Mouse (Mus musculus) right cerebral cortex, postnatal 10 days (tissue): ENCODE measurements around the gene Nacc1.
"Not testable (repeated sequence)": the region's sequence is repeated elsewhere in the genome, so short reads cannot be mapped to it uniquely, and the experiment has no call there.

Experiments
- DNase-seq, 2 experiments: peaks; one replicate each; pipeline ENCODE4 v3.0.0; 2021; ENCODE audit warnings: low spot score in 2 of 2

Nacc1 gene

DNA sequence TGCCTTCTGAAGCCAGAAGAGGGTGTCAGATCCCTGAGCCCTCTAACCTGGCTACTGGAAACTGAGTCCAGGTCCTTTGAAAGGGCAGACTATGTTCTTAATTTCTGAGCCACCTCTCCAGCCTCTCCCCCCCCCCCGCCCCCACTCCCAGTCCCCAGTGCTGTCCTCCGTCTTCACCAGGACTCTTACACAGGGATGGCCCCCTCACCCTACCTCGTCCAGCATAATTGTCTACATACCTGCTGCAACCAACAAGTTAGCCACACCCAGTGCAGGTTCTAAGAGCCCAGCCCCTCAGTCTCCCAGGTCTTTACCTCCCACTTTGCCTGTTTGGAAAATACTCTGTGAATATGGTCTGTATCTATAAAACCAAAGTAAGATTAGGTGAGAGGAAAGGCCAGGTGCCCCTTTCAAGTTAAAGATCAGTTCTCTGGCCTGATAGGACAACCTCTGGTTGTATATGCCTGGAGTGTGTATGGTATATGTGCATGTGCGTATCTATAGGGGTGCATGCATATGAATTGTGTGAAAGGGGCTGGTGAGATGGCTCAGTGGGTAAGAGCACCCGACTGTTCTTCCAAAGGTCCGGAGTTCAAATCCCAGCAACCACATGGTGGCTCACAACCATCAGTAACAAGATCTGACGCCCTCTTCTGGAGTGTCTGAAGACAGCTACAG is 46.9 kb downstream of the Nacc1 start:
- no peak for DNase-seq

DNA sequence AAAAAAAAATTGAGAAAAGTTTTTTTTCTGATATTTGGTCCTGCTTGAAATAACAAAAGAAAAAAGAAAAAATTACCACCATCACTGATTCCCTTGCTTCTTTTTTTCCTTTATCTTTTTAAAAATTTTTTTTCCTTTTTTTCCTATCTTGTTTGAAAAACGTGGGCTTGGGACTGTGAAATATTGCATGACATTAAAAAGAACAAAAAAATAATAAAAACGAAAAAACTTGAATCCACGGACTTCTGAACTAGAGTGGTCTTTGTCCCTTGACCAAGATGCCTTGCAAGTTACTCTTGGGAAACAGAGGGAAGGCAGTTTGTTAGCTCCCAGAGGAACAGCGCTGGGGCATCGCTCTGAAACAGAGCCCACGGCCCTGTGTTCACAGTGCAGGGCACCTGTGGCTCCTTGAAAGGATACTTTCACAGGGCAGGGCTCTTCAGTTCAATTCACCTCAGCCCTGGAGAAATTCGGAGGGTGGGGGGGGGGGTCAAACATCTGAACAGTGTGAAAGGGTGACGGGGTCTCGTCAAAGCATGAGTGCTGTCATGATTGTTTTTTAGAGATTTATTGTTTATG is 47.6 kb downstream of the Nacc1 start:
- DNase-seq, result no peak

DNA sequence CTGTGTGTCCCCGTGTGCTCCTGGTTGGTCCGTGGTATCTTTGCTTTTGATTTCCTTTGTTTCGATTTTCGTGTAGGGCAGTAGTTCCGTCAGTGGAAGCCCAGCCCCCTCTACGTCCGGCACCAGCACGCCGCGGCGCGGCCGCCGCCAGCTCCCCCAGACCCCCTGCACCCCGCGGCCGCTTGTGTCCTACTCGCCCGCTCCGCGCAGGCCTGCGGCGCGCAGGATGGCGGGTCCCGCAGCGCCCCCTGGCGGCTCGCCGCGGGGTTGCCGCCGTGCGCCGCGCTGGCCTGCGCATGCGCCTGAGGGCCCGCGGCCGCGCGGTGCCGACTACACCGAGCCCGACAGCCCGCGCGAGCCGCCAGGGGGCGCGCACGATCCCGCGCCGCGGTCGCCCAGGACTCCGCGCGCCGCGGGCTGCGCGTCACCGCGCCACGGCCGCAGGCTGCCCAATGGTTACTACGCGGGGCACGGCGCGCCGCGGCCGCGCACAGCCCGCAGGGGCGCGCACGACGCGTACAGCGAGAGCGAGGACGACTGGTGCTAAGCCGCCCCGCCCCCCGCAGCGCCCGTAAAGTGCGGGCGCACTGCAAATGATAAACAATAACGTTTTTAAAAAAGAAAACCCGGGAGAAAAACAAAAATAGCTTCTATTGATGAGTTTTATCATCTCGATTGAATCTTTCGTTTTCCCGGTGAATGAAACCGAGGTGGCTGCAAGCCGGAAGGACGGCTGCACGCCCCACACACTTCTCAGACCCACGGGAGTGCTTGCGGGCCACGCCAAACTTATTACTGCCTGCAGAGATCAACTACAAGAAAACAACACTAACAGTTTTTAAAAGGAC is 48.3 kb downstream of the Nacc1 start:
- DNase-seq, result peak; percentile 94 to 95

DNA sequence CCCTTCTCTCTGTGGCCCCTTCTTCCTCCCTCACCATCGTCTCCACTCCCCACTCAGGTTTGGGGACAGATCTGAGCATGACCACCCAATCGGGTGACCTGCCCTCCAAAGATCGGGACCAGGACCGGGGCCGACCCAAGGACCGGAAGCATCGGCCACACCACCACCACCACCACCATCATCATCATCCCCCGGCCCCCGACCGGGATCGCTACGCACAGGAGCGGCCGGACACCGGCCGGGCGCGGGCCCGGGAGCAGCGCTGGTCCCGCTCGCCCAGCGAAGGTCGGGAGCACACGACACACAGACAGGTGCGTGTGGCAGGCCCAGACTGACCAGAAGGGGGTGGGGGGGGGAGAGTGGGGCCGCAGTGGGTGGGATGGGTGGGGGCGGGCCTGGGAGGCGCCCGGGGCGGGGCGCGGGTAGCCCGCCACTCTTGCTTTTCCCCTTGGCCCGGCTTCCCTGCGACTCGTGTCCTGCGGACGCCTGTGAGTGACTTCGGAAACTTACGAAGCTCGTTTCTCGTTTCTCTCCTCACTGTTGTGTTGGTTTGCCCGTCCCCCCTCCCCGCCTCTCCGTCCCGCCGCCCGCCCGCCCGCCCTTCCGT is 49.0 kb downstream of the Nacc1 start:
- DNase-seq, result no peak

DNA sequence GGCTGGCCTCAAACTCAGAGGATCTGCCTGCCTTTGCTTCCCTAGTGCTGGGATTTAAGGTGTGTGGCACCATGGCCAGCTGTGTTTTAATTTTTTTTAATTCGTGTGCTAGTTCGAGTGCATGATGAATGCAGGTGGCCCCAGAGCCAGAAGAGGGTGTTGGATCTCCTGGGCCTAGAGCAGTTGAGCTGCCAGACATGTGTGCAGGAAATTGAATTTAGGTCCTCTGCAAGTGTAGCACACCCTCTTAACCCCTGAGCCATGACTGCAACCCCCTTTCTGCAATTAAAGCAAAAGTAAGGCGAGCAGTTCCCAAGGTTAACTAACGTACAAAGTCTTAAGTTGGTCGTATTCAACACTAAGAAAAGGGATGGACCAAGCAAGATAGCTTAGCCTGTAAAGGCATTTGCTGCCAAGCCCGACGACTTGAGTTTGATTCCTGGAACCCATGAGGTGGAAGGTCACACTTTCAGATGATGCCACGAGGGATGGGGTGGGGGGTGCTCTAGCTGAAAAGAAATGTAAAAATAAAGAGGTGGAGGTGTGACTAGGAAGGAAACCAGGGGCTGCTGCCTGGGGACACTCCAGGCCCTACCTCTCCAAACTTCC is 49.6 kb downstream of the Nacc1 start:
- no peak for DNase-seq

DNA sequence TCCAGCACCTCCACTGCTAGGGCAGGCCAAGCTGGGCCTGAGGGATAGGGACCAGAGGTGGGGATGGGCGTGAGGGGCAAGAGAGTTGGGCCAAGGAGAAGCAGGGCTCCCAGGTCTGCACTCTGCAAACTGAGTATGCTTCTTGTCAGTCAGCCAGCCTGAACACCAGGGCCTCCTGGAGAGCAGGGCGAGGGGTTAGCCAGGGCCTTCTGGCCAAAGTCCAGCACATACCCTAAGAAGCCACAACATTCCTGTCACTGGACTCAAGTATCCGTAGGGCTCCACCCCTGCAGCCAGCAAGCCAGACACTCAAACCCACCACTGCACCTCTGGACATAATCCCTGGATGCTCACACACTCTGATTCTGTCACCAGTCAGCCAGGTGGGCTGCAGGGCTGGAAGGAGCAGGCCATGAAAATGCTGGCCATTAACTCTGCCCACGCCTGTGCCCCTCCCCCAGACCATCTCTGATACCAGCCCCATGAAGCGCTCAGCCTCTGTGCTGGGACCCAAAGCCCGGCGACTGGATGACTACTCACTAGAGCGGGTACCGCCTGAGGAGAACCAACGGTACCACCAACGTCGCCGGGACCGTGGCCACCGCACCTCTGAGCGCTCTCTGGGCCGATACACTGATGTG is 51.5 kb downstream of the Nacc1 start:
- no peak for DNase-seq

DNA sequence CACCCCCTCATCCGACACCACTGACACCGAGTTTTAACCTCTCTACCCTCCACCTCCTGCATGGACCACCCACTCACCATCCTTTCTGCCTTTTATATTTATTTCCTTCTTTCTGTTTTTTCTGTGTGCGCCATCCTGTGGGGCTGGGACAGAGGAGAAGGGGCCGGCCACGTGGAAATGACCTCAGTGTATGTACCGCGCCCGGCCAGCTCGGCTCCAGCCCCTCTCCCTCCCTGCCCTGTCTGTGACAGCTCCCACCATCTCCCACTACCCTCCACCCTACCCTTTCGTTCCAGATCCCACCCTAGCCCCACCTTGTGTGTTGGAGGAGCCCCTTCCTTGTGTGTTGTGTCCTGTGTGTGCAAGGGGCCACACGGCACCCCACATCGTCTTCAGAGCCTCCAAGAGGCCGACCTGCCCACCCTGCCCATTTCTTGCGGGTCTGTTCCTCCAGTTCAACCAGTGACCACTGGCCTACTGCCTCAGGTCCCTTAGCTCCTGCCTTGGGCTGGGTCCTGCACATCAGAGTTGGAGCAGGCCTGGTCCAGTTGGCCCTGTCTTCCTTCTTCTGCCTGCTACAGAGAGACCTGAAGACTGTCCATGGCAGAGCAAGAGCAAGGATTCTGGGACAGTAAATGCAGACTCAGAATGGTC is 52.1 kb downstream of the Nacc1 start:
- no peak for DNase-seq

DNA sequence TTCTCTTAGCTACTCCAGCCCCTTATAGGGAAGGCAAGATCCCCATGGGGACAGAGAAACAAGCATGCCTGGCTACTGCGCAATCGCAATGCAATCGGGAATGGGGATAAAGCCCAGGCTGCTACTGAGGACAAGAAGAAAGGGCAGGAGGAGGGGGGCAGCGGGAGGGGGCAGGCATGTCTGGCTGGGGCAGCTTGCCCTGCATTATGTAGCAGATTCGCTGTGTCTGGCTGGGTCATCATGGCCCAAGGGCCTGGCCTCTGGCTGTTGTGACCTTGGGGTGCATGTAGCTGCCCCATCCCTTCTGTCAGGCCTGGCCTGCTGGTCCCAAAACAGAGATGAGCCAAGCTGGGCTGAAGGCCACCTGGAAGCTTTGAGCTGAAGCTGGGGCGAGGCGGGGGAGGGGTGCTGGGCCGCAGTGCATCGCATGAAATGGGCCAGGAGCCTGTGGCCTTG is 52.8 kb downstream of the Nacc1 start:
- peak in 1 of 2 experiments; percentile 63 for DNase-seq

DNA sequence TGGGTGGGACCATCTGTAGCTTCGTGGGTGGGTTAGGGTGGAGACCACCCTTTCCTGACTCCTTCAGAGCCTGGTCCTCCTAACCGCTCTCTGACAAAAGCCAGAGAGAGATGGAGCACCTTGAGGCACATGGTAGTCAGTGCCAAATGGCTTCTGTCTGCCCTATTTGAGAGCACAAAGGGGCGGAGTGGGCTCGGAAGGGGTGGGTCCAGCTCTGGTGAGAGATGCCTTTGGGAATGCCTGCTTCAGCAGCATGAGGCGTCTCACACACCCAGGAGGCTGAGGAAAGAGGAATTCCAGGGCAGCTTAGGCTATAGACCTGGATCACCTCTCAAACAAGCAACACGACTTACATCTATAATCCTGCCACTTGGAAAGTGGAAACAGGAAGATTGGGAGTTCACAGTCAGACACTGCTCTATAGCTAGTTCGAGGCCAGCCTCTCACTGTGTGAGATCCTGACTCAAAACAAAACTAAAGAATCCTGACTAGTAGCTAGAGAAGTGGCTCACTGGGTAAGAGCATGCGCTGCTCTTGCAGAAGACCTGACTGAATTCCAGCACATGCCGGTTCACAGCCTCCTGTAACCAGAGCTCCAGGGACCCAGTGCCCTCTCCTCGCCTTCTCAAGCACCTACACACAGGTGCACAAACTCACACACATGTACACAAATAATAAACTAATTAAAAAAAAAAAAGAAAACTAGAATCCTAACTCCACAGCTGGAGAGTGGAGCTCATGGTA is 53.6 kb downstream of the Nacc1 start:
- DNase-seq, result no peak

DNA sequence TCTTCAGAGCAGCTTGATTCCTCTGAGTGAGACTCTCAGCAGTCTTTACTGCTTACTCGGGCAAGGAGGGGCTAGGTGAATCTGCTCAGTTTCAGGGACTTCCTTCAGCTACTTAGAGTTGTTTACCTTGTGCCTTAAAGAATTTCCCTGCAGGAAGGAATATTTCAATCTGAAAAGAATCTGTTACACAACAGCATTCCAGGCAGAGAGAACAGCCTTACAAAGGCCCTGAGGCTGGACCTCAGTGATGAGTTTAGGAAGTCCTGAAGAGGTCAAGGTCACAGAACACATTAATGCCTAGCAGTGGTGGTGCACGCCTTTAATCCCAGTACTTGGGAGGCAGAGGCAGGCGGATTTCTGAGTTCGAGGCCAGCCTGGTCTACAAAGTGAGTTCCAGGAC is 55.8 kb downstream of the Nacc1 start:
- no peak for DNase-seq

DNA sequence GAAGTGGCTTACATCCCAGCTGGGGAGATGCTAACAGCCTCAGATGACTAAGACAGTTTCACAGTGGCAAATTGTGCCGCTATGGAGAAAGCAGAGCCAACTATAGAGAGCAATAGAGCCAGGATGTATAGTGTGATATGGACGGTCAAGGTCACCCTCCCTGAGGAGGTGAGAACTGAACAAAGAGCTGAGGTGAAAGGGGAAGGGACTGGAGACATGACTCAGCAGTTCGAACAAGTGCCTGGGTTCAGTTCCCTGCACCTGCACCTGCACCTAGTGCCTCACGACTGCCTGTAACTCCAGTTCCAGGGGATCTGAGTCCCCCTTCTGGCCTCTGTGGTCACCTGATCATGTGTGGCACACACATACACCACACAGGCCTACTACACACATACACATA is 57.5 kb downstream of the Nacc1 start:
- DNase-seq, result no peak

DNA sequence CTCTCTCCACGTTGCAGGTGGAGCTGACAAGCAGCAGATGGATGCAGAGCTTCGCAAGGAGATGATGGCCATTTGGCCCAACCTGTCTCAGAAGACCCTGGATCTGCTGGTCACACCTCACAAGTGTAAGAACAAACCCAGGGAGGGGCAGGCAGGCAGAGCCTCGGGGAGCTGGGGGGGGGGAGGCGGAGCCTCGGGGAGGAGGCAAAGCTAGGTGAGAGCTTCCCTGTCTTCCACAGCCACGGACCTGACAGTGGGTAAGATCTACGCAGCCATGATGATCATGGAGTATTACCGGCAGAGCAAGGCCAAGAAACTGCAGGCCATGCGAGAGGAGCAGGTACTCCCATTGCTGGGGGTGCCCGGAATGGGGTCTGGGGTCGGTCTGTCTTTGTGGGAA is 58.1 kb downstream of the Nacc1 start:
- no peak for DNase-seq

DNA sequence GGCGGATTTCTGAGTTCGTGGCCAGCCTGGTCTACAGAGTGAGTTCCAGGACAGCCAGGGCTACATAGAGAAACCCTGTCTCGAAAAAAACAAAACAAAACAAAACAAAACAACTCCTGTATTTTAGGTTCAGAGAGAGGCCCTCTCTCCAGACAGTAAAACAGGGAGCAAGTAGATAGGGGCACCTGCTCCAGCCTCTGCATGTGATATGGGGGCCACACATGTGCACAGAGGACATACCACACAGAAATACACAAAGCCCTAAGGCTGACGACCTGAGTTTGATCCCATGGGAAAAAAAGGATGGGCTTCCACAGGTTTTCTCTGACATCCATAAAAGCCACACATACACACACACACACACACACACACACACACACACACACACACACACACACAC is 64.2 kb downstream of the Nacc1 start:
- DNase-seq, result not testable (repeated sequence)

DNA sequence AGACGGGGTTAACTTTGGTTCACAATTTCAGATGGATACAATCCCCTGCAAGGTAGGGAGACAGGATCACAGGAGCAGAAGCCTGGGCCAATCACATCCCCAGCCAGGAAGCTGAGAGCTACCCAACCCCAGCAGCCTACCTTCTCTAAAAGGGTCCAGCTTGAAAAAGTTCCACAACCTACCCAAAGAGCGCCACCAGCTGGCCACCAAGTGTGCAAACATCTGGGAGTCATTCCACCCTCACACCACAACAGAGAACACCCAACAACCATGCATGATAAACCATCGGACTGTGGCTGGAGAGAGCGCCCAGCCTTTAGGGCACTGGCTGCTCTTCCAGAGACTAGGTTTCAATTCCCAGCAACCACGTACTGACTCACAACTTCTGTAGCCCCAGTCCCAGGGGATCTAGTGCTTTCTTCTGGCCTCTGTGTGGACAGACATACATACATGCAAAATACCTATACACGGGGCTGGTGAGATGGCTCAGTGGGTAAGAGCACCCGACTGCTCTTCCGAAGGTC is 66.5 kb downstream of the Nacc1 start:
- DNase-seq, result no peak
